Mouse (Mus musculus): Measurements from ENCODE around the gene Ptprt. TPM values are rescaled to one million over a fixed set of nuclear protein-coding genes. Genes with fewer than 3 reads are reported as not detected.
"Not testable (repeated sequence)": the region's sequence is repeated elsewhere in the genome, so short reads cannot be mapped to it uniquely, and the experiment has no call there.

Gene Ptprt
- total RNA-seq, 2 experiments from 2014 or later, result 0.07 TPM; not detected in 1

DNA sequence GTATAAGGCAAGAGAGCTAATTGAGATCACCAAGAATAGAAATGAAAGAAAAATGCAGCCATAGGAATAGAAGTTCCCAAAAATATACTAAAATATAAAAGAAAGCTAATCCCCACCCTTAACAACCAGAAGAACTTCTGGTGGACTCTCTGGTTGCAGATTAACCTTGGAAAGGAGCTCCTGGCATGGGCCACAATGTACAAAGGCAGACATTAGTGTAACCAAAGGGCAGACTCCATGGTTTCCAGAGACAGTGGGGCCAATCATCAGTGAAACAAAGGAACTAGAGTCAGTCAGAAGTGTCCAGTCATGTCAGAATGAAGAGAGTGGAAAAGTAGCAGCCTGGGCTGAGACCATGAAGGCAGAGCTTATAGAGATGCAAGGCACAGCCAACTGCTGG lies 440.4 kb downstream of the Ptprt start:
- no peak for ATAC-seq (ENCODE audit: poor library complexity, severe bottlenecking)

- ATAC-seq (ENCODE audit: poor library complexity, severe bottlenecking), result no peak
Measured at GRCm38 (mm10) chr2:162219507-162219906, 441.4 kb downstream of the Ptprt start.

DNA sequence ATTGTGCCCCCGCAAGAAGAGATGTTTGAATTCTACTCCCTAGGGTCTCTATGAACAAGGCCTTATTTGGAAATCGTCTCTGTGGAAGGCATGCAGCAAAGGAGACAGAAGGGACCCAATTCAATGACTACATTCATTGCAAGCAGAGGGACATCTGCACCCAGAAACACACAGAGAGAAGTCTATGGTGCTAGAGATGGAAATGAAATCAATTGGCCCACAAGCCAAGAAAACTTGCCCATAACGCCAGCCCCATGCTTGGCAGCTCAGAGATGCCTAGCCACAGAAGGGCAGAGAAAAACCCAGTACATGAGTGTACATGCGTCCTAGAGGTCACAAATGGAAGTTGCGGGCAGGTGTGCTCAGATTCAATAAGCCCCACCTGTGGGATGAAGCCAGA lies 443.1 kb downstream of the Ptprt start:
- ATAC-seq (ENCODE audit: poor library complexity, severe bottlenecking), result no peak

DNA sequence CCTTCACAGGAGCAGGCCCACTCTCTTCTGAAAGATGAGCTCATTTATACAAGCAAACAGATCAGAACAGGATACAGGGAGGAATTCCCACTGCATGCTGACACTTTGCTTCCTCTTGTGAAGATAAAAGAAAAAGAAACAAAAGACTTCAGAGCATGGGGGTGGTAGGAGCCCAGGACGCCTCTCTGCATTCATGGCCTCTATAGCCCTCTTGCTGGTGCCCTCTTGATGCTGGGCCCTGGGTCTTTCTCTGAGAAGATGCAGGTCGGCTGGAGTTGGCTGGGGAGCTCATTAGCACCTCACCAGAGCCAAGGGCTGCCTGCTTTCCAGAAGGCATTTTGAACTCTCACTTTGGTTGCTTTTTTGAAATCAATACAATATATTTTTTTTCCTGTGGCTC lies 448.6 kb downstream of the Ptprt start:
- ATAC-seq (ENCODE audit: poor library complexity, severe bottlenecking), result no peak

- ATAC-seq (ENCODE audit: poor library complexity, severe bottlenecking), result no peak
Measured at GRCm38 (mm10) chr2:162210564-162210963, 450.4 kb downstream of the Ptprt start.

GRCm38 (mm10) chr2:162197316-162197715 lies 463.6 kb downstream of the Ptprt start:
- no peak for ATAC-seq (ENCODE audit: poor library complexity, severe bottlenecking)

- ATAC-seq (ENCODE audit: poor library complexity, severe bottlenecking), result no peak
Measured at GRCm38 (mm10) chr2:162182621-162183475, 478.1 kb downstream of the Ptprt start.

DNA sequence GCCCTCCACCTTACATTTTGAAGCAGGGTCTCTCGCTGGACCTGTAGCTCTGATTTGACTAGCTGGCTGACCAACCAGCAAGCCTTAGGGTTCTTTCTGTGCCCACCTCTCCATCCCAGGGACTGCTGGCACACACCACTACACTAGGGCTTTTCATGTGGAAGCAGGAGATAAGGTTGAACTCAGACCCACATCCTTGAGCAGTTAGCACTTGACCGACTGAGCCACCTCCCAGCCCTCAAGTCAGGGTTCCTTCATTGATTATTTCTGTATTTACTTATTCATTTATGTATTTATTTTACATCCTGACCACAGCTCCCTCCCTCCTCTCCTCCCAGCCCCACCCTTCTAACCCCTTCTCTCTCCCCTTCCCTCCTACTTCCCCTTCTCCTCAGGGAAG lies 479.1 kb downstream of the Ptprt start:
- no peak for ATAC-seq (ENCODE audit: poor library complexity, severe bottlenecking)

DNA sequence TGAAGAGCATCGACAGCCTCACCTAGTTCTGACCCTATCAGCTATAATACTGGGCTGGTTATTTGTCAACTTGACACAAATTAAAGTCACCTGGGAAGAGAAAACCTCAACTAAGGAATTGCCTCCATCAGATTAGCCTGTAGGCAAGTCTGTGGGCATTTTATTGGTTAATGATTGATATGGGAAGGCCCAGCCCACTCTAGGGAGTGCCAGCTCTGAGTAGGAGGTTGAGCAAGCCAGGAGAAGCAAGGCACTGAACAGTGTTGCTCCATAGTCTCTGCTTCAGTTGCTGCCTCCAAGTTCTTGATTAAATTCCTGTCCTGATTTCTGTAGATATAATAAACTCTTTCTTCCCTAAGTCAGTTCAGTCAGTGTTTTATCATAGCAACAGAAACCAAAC lies 488.4 kb downstream of the Ptprt start:
- ATAC-seq (ENCODE audit: poor library complexity, severe bottlenecking), result no peak

DNA sequence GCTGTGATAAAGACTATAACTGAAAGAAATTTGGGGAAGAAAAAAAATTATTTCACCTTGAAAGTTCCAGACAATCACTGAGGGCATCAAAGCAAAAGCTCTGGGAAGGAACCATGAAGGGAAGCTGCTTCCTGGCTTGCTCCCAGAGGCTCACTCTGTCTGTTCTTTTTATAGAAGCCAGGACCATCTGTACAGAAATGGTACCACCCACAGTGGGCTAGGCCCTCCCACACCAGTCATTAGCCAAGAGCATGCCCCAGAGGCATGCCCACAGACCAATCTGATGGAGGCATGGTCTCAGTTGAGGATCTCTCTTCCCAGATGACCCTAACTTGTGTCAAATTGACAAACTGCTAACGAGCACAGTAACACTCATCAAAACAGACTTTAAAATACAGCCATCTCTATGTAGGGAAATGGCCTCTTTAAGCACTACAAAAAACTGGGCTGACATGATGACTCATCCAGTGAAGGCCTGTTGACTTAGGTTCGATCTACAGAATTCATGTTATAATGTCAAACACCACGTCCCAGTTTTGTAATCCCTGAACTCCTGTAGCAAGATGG lies 519.0 kb downstream of the Ptprt start:
- no peak for ATAC-seq (ENCODE audit: poor library complexity, severe bottlenecking)

- not testable (repeated sequence) for ATAC-seq (ENCODE audit: poor library complexity, severe bottlenecking)
Measured at GRCm38 (mm10) chr2:162136176-162136575, 524.8 kb downstream of the Ptprt start.

GRCm38 (mm10) chr2:162131607-162132304 lies 529.2 kb downstream of the Ptprt start:
- no peak for ATAC-seq (ENCODE audit: poor library complexity, severe bottlenecking)

DNA sequence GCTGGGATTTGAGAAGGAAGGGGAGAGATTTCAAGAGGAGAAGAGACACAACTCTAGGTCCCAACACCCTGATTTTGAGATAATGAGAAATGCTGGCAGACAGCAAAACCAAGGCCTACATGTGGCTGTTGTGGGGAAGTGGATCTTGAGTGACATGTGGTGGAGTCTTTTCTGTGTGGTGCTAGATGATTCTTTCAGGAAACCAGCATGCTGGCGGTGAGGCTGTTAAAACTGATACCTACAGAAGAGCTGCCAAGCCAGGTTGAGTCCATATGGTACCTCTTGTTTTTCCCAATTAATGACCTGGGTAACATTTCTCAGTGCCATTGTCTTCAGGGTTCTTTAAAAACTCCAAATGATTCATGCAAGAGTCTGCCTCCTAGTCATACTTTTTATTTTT lies 531.1 kb downstream of the Ptprt start:
- no peak for ATAC-seq (ENCODE audit: poor library complexity, severe bottlenecking)

GRCm38 (mm10) chr2:162118041-162118440 lies 542.9 kb downstream of the Ptprt start:
- ATAC-seq (ENCODE audit: poor library complexity, severe bottlenecking), result no peak

- ATAC-seq (ENCODE audit: poor library complexity, severe bottlenecking), result no peak
Measured at GRCm38 (mm10) chr2:162082391-162082790, 578.6 kb downstream of the Ptprt start.

GRCm38 (mm10) chr2:162080717-162081398 lies 580.1 kb downstream of the Ptprt start:
- no peak for ATAC-seq (ENCODE audit: poor library complexity, severe bottlenecking)

DNA sequence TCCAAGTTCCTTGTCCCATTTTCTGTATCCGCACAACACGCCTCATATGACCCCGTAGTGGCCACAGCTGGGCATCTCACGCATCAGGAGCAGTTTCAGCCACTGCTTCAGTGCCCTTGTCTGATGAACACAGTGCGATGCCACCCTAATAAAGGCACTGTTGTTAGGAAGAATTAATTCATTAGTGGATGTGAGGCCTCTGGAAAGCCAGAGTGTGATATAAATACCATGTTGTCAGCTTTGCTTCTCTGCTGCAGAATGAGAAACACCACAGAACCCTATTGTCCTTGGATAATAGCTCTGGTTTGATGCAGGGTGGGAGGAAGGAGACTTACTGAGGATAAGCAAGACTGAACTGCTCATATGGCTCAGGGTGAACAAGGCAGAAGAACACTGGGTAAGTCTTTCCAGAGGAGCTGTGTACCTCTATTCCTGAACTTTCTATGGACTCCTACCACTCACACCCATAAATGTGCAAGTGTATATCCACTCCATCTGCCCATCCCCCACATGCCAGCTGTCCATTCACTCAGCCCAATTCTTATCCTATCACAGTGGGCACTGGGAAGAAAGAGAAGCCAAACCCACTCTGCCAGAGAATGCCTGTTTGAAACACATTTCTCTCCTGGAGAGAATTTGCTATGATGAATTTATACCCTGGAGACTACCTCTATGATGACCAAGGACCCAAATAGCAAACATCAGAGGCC lies 582.2 kb downstream of the Ptprt start:
- ATAC-seq (ENCODE audit: poor library complexity, severe bottlenecking), result no peak

- ATAC-seq (ENCODE audit: poor library complexity, severe bottlenecking), result no peak
Measured at GRCm38 (mm10) chr2:162052816-162053215, 608.1 kb downstream of the Ptprt start.

DNA sequence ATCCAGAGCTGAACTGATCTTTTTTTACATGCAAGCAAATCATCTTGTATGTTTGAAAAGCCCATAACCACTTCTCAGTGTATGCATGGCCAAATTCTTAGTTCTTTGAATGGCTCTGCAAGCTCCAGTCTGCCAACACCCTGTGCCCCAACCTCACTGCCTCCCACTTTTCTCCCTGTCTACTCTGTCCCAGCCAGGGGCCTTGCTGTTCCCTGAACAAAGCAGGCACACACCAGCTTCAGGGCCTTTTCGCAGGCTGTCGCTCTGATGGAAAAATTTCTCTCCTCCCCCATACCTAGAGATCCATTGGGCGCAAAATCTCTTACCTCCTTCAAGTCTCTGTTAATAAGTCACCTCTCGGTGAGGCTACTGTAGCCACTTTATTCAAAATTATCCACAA lies 610.7 kb downstream of the Ptprt start:
- ATAC-seq (ENCODE audit: poor library complexity, severe bottlenecking), result no peak

GRCm38 (mm10) chr2:162035615-162036014 lies 625.3 kb downstream of the Ptprt start:
- no peak for ATAC-seq (ENCODE audit: poor library complexity, severe bottlenecking)

DNA sequence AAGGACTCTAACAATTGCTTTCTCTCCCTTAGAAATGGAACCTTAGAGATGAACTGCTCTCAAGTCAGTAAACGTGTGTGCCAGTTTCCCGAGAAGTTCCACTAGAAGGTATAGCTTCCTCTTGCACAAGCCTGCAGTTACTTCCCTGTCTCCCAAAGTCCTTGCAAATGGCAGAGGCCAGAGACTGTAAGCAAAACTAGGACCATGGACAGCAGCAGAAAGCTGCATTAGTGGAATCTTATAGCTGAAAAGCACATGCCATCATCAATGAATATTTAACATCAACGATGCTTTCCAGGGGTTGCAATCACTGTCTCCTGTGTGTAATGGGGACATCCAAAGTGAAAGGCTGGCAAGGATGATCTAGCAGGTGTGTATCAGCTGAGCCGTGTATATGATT lies 629.3 kb downstream of the Ptprt start:
- no peak for ATAC-seq (ENCODE audit: poor library complexity, severe bottlenecking)
